Mouse (Mus musculus) cerebellum, adult 2 months (tissue): Measurements from ENCODE around the gene Cga. TPM values are rescaled to one million over a fixed set of nuclear protein-coding genes. Genes with fewer than 3 reads are reported as not detected.

Source experiments
- DNase-seq, 2 experiments: peaks; one replicate each; pipeline ENCODE4 v3.0.0; 2021
- H3K27ac ChIP-seq: fragments of 200-500 bp; 2 replicates; pipeline ENCODE4 v1.5.1; 2012; ENCODE audit warnings: low read length, control low read depth, inconsistent platforms; ENCODE audit not compliant: insufficient read depth
- H3K27me3 ChIP-seq: fragments of 200-500 bp; 2 replicates; pipeline ENCODE4 v1.6.1; 2012; ENCODE audit warnings: inconsistent platforms, mild to moderate bottlenecking, low read length, moderate library complexity; ENCODE audit not compliant: control insufficient read depth, insufficient read depth
- H3K4me1 ChIP-seq: fragments of 200-500 bp; 2 replicates; pipeline ENCODE4 v1.6.1; 2011; ENCODE audit warnings: low read length; ENCODE audit not compliant: control insufficient read depth, insufficient read depth
- H3K4me3 ChIP-seq: fragments of 200-500 bp; replicated peaks from 2 replicates; pipeline ENCODE3; 2011; ENCODE audit warnings: mild to moderate bottlenecking, low read depth, low read length, control low read depth; ENCODE audit not compliant: insufficient read depth
- CTCF ChIP-seq: fragments of 200-500 bp; IDR thresholded peaks from 2 replicates; pipeline ENCODE4 v1.5.1; 2011; ENCODE audit warnings: low read depth, mild to moderate bottlenecking, control low read depth, low read length, moderate library complexity, borderline replicate concordance; ENCODE audit not compliant: insufficient read depth
- POLR2A ChIP-seq: fragments of 200-500 bp; IDR thresholded peaks from 2 replicates; pipeline ENCODE4 v1.6.1; 2011; ENCODE audit warnings: low read length, control low read depth, borderline replicate concordance; ENCODE audit not compliant: insufficient read depth
- WGBS: fragments of 180-500 bp; shearing (Covaris S2); methylation state at CpG from one replicate; pipeline ENCODE4 v1.1.7; 2018; 5-methylcytosine and 5-hydroxymethylcytosine counted together
- polyA plus RNA-seq: library from polyadenylated mRNA; depleted of rRNA; stranded (reverse); fragments of >200 nt; gene quantifications from 2 replicates; pipeline ENCODE4 v1.2.3, GENCODE M21; 2012; rRNA removed

The Cga gene
- polyA plus RNA-seq, result not detected in 2 replicates

DNA sequence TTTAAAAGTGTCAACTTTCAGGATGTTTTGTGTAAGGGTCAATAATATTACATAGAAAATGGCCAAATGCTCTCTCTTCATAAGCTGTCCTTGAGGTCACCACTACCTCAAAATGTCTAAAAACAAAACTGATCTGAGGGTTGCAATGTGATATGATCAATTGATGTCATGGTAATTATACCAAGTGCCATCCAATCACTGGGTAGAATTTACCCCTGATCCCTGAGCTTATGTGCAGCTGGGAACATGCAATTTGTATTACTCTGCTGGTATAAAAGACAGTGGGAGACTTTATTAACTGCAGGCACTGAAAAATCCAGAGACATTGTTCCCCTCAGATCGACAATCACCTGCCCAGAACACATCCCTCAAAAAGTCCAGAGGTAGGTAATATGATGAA lies at the start of gene Cga:
TSS of gene Cga (plus strand) at position 301 of the 400 bp plus-strand sequence.
- no peaks in the 10 kb centered on the region for H3K4me1 ChIP-seq
- no peak for DNase-seq
- no peak within 1 kb of the TSS for H3K27ac ChIP-seq
- no peak for TF ChIP-seq POLR2A
- TF ChIP-seq CTCF, result no peak
- no peak within 1 kb of the TSS for H3K4me3 ChIP-seq
- H3K27me3 ChIP-seq, result no peaks in the 10 kb centered on the region; the same call in 1 of the 2 replicates
- WGBS, result 60% methylated on average over 1 of the region's 1 CpGs

DNA sequence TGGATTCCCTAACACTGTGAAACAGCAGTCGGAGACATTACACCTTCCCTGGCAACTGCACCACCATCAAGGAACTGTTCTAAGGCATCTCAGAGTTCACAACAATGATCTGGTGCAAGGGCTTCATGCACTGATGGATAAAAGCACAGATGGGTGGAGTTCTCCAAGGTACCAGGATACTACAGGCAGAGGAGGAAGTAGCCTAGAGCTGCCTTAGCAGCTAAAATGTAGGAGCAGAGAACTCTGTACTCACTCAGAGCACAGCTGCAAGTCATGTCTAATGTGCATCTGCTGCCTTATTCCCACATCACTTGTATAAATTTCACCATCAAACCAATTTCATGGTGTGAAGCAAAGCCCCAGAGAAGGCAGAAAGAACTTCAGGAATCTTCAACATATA lies 49.7 kb upstream of the Cga start:
- DNase-seq, result no peak
- WGBS, result 89% methylated on average over 1 of the region's 1 CpGs
- Histone ChIP-seq H3K27ac (no peak overlapping the region), H3K4me1 (peaks cover 5% of the 10 kb centered on the region; the same call in 1 of the 2 replicates), H3K4me3 (no peak overlapping the region), H3K27me3 (no peaks in the 10 kb centered on the region)
- TF ChIP-seq POLR2A, result no peak
- no peak for TF ChIP-seq CTCF

GRCm38 (mm10) chr4:34847679-34848309 lies 45.8 kb upstream of the Cga start:
- Histone ChIP-seq H3K4me3 (no peak overlapping the region), H3K27ac (no peak overlapping the region)
- WGBS, result 89% methylated on average over 6 of the region's 6 CpGs

DNA sequence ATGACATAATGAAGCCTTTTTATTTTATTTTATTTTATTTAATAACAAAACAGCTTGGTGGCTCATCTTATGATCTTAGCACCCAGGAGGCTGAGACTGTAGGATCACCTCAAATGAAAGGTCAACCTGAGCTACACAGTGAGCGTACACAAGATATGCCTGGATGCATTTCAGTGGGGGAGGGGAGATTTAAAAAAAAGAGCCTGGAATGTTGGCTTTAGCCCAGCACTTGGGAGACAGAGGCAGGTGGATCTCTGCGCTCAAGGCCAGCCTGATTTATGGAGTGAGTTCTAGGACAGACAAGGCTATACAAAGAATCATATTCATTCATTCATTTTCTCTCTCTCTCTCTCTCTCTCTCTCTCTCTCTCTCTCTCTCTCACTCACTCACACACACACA lies 43.4 kb upstream of the Cga start:
- no peaks in the 10 kb centered on the region for H3K27me3 ChIP-seq
- no peak for TF ChIP-seq POLR2A
- no peak for TF ChIP-seq CTCF
- H3K4me3 ChIP-seq, result no peak overlapping the region
- no peak for DNase-seq
- H3K4me1 ChIP-seq, result peaks cover 4% of the 10 kb centered on the region; the same call in 1 of the 2 replicates
- 78% methylated on average over 2 of the region's 2 CpGs for WGBS
- no peak overlapping the region for H3K27ac ChIP-seq

More at GRCm38 (mm10) chr4:34847679-34848309, 45.8 kb upstream of the Cga start:
- DNase-seq, result no peak
- TF ChIP-seq CTCF (no peak), POLR2A (no peak)
- H3K27me3 ChIP-seq, result no peaks in the 10 kb centered on the region
- H3K4me1 ChIP-seq, result peaks cover 8% of the 10 kb centered on the region; the same call in 1 of the 2 replicates

DNA sequence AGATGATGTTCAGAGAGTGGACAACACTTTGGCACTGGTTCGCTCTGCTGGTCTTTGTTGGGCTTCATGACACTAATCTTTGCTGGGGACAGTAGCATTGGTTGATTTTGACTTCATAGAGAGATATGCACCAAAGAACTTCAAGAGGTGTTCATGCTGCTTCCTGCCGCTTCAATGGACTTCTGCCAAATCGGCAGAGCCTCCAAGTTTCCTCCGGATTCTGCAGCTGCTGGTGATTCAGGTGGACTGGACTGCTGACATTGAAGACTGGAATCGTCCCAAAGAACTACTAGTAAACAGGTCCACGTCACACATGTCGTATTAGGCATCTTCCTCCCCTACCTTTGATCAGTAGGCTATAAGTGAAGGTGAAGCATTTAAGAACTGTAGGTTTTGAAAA lies 41.5 kb upstream of the Cga start:
- peaks cover 4% of the 10 kb centered on the region; the same call in 1 of the 2 replicates for H3K4me1 ChIP-seq
- TF ChIP-seq POLR2A, result no peak
- TF ChIP-seq CTCF, result no peak
- no peaks in the 10 kb centered on the region for H3K27me3 ChIP-seq
- no peak overlapping the region for H3K27ac ChIP-seq
- DNase-seq, result peak in 1 of 2 experiments; percentile 57
- 43% methylated on average over 7 of the region's 7 CpGs for WGBS
- H3K4me3 ChIP-seq, result no peak overlapping the region

GRCm38 (mm10) chr4:34855966-34856365 lies 37.6 kb upstream of the Cga start:
- Histone ChIP-seq H3K4me1 (peaks cover 10% of the 10 kb centered on the region), H3K4me3 (no peak overlapping the region), H3K27ac (no peak overlapping the region), H3K27me3 (no peaks in the 10 kb centered on the region)
- DNase-seq, result peak in 1 of 2 experiments; percentile 19
- TF ChIP-seq CTCF (no peak), POLR2A (no peak)
- WGBS, result 0% methylated on average over 1 of the region's 1 CpGs

- no peak overlapping the region for H3K4me3 ChIP-seq
- WGBS, result 85% methylated on average over 3 of the region's 3 CpGs
- no peak for TF ChIP-seq POLR2A
- TF ChIP-seq CTCF, result no peak
These were observed 34.7 kb upstream of the Cga start for GRCm38 (mm10) chr4:34858903-34859302.

DNA sequence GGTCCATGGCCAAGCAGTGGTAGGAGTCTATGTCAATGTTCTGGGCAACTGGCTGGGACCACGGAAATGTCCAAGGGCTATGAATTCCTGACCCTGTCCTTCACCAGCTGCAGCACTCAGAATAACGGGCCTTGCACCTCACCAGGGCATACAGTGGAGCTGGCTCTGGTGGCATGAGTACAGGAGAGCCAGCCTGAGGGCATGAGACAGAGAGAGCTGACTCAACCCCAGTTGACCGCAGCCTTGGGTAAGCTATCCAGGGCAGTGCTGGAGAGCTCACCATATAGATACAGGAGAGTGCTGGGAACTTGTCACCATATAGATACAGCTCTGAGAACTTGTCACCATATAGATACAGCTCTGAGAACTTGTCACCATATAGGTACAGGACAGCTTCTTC lies 34.2 kb upstream of the Cga start:
- TF ChIP-seq POLR2A (no peak), CTCF (no peak)
- H3K4me1 ChIP-seq, result peaks cover 6% of the 10 kb centered on the region; the same call in 1 of the 2 replicates
- H3K4me3 ChIP-seq, result no peak overlapping the region
- H3K27me3 ChIP-seq, result no peaks in the 10 kb centered on the region
- DNase-seq, result no peak
- 74% methylated on average over 3 of the region's 3 CpGs for WGBS
- H3K27ac ChIP-seq, result no peak overlapping the region

More at GRCm38 (mm10) chr4:34858903-34859302, 34.7 kb upstream of the Cga start:
- Histone ChIP-seq H3K4me1 (peaks cover 6% of the 10 kb centered on the region; the same call in 1 of the 2 replicates), H3K27me3 (no peaks in the 10 kb centered on the region), H3K27ac (no peak overlapping the region)
- no peak for DNase-seq
